Mouse (Mus musculus) small intestine, adult 2 months (tissue): ENCODE measurements around the gene H2afb2. TPM values are rescaled to one million over a fixed set of nuclear protein-coding genes. Genes with fewer than 3 reads are reported as not detected.

ENCODE experiments used
- H3K27ac ChIP-seq: fragments of 200-500 bp; 2 replicates; pipeline ENCODE4 v1.5.1; 2012; ENCODE audit warnings: low read depth, low read length, control low read depth, inconsistent platforms; ENCODE audit not compliant: insufficient read depth
- H3K27me3 ChIP-seq: fragments of 200-500 bp; 2 replicates; pipeline ENCODE4 v1.6.1; 2012; ENCODE audit warnings: mild to moderate bottlenecking, moderate library complexity, low read length, inconsistent platforms; ENCODE audit not compliant: control insufficient read depth, insufficient read depth
- H3K36me3 ChIP-seq: fragments of 200-500 bp; 2 replicates; pipeline ENCODE4 v1.6.1; 2012; ENCODE audit warnings: mild to moderate bottlenecking, low read length, control low read depth, inconsistent platforms; ENCODE audit not compliant: control insufficient read depth, insufficient read depth
- H3K4me1 ChIP-seq: fragments of 200-500 bp; 2 replicates; pipeline ENCODE4 v1.6.1; 2012; ENCODE audit warnings: low read length, inconsistent platforms, mixed read lengths; ENCODE audit not compliant: control insufficient read depth, insufficient read depth, insufficient read length
- H3K4me3 ChIP-seq: fragments of 200-500 bp; 2 replicates; pipeline ENCODE4 v1.5.1; 2012; ENCODE audit warnings: low read depth, mild to moderate bottlenecking, control low read depth, inconsistent platforms, low read length, moderate library complexity
- CTCF ChIP-seq: fragments of 200-500 bp; IDR thresholded peaks from 2 replicates; pipeline ENCODE4 v1.5.1; 2012; ENCODE audit warnings: low read depth, mild to moderate bottlenecking, control low read depth, inconsistent platforms, low read length, moderate library complexity, mixed read lengths; ENCODE audit not compliant: insufficient replicate concordance, insufficient read length; ENCODE audit errors: extremely low read depth
- POLR2A ChIP-seq: fragments of 200-500 bp; IDR thresholded peaks from 2 replicates; pipeline ENCODE4 v1.6.1; 2012; ENCODE audit warnings: low read depth, mild to moderate bottlenecking, control low read depth, inconsistent platforms, low read length, moderate library complexity
- WGBS: fragments of 180-500 bp; shearing (Covaris S2); methylation state at CpG from one replicate; pipeline ENCODE4 v1.1.7; 2018; 5-methylcytosine and 5-hydroxymethylcytosine counted together
- polyA plus RNA-seq: library from polyadenylated mRNA; depleted of rRNA; stranded (reverse); fragments of >200 nt; gene quantifications from 2 replicates; pipeline ENCODE4 v1.2.3, GENCODE M21; 2012; rRNA removed

H2afb2 gene
- polyA plus RNA-seq, result not detected in 2 replicates

DNA sequence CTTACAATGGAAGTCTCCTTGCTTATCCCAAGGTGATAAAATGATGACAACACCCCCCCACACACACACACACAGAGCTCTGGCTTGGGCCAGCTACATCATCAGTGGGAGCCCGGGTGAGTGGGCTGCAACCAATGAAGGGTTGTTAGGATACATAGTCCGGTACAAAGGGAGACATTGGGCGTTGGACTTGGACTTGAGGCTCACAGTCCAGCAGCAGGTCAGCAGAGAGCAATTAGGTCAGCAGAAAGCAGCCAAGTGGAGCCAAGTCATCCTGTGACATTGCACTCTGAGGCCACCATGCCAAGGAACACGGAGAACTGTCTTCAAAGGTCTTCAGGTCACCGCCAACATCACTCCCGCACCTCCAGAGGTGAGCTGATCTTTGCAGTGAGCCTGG is at the start of gene H2afb2:
Gene H2afb2 (plus strand): TSS at position 301 of the 400 bp plus-strand sequence.
- Histone ChIP-seq H3K4me3 (no peak within 1 kb of the TSS), H3K4me1 (no peaks in the 10 kb centered on the region), H3K36me3 (no peaks in the 10 kb centered on the region), H3K27ac (no peak within 1 kb of the TSS), H3K27me3 (no peaks in the 10 kb centered on the region)
- TF ChIP-seq POLR2A, result no peak
- no peak for TF ChIP-seq CTCF
- WGBS, result 90% methylated on average over 6 of the region's 6 CpGs

Other genes with a start within 250 kb of the H2afb2 start
- gene Cpxcr1, start 232.2 kb upstream of the H2afb2 start, polyA plus RNA-seq, result not detected in 2 replicates